Mouse (Mus musculus): ENCODE results near the gene Nup62.

DNA sequence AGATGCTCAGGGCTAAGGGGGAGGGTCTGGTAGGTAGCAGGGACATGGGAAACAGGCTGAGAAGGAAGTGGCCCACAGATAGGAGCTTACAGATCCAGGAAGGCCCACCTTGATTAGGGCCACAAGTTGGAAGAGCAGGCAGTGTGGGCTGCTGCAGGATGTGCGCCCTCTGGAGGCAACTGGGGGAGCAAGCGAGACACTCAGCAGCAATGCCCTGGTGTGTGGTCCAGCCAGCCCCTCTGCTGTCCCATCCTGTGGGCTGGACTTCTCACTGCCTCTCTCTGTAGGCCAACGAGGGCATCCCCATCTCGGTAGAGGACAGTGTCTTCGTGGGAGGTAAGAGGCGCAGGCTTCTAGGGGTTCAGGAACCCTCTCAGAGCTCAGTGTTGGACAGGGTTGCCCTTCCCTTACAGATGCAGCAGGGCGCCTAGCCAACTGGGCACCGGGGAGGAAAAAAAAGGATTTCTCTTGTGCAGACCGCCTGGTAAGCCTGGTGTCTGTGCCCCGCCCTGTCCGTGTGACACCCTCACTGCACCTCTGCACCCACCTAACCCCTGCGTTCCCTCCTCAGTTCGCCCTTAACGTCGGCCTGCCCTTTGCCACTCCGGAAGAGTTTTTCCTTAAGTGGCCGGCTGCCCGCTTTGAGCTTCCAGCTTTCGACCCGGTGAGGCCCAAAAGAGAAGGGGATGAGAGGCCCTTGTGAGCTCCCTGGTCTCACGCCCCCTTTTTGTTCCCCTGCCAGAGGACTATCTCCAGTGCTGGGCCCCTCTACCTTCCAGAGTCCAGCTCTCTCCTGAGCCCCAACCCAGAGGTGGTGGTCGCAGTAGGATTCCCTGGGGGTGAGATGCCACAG is 44.9 kb downstream of the Nup62 start:
- no peak for TF ChIP-seq FLI1 (IDR thresholded peaks at IDR 0.05; ENCODE audit: low read length)
- no peak for TF ChIP-seq GATA1 (IDR thresholded peaks at IDR 0.05; ENCODE audit: borderline replicate concordance, low read length)
